In the genomic region with DNA sequence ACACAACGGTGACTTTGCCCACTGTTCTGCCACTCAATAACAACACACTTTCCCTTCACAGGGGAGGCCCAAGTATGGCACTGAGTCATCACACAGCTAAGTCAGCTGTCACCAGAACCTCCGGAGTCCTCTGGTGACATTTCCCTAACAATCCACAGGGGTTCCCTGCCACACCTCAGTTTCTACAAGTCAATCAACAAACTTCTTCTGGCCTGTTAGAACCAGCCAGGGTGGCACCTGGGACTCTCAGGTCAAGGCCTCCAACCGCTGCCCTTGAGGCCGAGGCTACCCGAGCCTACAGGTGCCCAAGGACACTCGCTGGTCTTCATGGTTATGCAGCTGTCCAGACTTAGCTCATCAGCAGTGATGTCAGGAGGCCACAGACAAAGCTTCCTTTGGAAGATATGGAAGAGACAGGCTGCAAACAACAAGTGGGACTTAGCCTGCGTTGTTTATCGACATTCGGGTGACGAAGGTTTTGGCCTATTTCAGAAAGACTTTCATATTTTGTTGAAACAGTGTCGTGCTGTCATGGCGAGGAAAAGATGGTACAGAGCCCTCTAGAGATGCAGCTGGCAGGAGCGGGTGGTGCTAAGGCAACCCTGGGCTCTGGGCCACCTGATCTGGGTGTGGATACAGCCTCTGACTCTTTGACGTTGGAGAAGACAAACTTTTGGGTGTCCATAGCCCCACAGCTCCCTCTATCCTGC, we compare ENCODE assay signal across 40 mouse cellular contexts. TPM values are rescaled to one million over a fixed set of nuclear protein-coding genes. Genes with fewer than 3 reads are reported as not detected.
DNase-seq lines count a peak whose midpoint lies in the region.
"Had no signal": no experiment of that assay in that cellular context is flagged by ENCODE, and none has a peak within 500 bp of the region (broad histone marks: within the 10 kb centered on the region; RNA-seq: fewer than 3 reads in every experiment).

No protein-coding gene starts in this region.

- peak; percentile 25 for DNase-seq in adrenal gland, adult 2 months
- DNase-seq in adrenal gland, postnatal 4 days (ENCODE audit: low spot score in 2 of 2), result no peak
- DNase-seq in layer of hippocampus, adult 8-10 months (ENCODE audit: low spot score in 2 of 2), result peak; percentile 52 to 61
- no peak for DNase-seq in layer of hippocampus, postnatal 25 days (ENCODE audit: extremely low spot score in 1 of 2, low spot score in 1 of 2)
- peak; percentile 12 for DNase-seq in right cerebral cortex, adult 18-20 months
- DNase-seq in right cerebral cortex, postnatal 25 days, result no peak
- DNase-seq in telencephalon, adult 2 months (ENCODE audit: low read depth, low spot score), result peak; percentile 78
- DNase-seq in embryo, embryonic 11 days, result no peak
- DNase-seq: adrenal gland, postnatal 25 days; cerebellum, adult 9-10 months; cerebellum, postnatal 36 days; heart, postnatal 14 days; kidney, adult 11 months; liver, embryonic 13.5 days; lung, adult 18-20 months; lung, postnatal 4 days; right cerebral cortex, postnatal 4 days; thymus, postnatal 14 days had no signal

RNA-seq across cellular contexts. Expression of a gene that starts 3.0 kb away (rescaled TPM):
- total RNA-seq in adrenal gland, adult 2 months (2021), result not detected
- polyA plus RNA-seq in adrenal gland, adult 2 months (2012; rRNA removed), result not detected in 2 replicates
- not detected for total RNA-seq in adrenal gland, postnatal 4 days (2021)
- 10 to 100 TPM in 3 of 4 experiments, 1 to 10 TPM in 1; 9.9 to 20.3 (median 15.4) TPM for total RNA-seq in layer of hippocampus, adult 8-10 months (2022)
- 10 to 100 TPM; 20.0 to 22.9 TPM for total RNA-seq in layer of hippocampus, postnatal 25 days (2021)
- total RNA-seq: adrenal gland, postnatal 25 days; CH12.LX; gastrocnemius, adult 8-10 months; gastrocnemius, postnatal 4 days; heart, adult 8-10 months; heart, postnatal 14 days; neutrophil, adult 5-6 weeks had no signal
- polyA plus RNA-seq: C2C12; embryonic facial prominence, embryonic 13.5 days; forebrain, embryonic 10.5 days; forebrain, embryonic 16.5 days; G1E; hindbrain, embryonic 10.5 days; hindbrain, embryonic 15.5 days; inflammation-experienced regulatory T-cells, adult 6 months; kidney, embryonic 14.5 days; limb, embryonic 10.5 days; limb, embryonic 15.5 days; liver, embryonic 13.5 days; midbrain, embryonic 16.5 days; neural tube, embryonic 11.5 days; stomach, embryonic 14.5 days had no signal

RNA-seq across cellular contexts. Expression of a gene that starts 44.8 kb away (rescaled TPM):
- total RNA-seq in adrenal gland, adult 2 months (2021), result not detected
- not detected in 2 replicates for polyA plus RNA-seq in adrenal gland, adult 2 months (2012; rRNA removed)
- total RNA-seq in adrenal gland, postnatal 4 days (2021), result not detected
- total RNA-seq in layer of hippocampus, adult 8-10 months (2022), result under 1 TPM in 1 of 4 experiments, not detected in 3; 0.23 TPM
- not detected for total RNA-seq in layer of hippocampus, postnatal 25 days (2021)
- total RNA-seq: adrenal gland, postnatal 25 days; G1E; heart, adult 8-10 months; layer of hippocampus, postnatal 36 days; neutrophil, adult 5-6 weeks had no signal
- polyA plus RNA-seq: C2C12; embryonic facial prominence, embryonic 13.5 days; forebrain, embryonic 10.5 days; forebrain, embryonic 16.5 days; G1E; heart, embryonic 14.5 days; hindbrain, embryonic 10.5 days; hindbrain, embryonic 15.5 days; limb, embryonic 10.5 days; limb, embryonic 15.5 days; lung, postnatal 0 days; stomach, embryonic 14.5 days had no signal

Comparison
In these comparisons a context has a peak if more than half of its experiments do, and no peak if none do; other contexts are left out.
1. DNase-seq: peak in adrenal gland, adult 2 months (single experiment), layer of hippocampus, adult 8-10 months (2 of 2), right cerebral cortex, adult 18-20 months (single experiment) and telencephalon, adult 2 months (single experiment); none in adrenal gland, postnatal 4 days (0 of 2), layer of hippocampus, postnatal 25 days (0 of 2), right cerebral cortex, postnatal 25 days (single experiment) and embryo, embryonic 11 days (single experiment).
2. RNA of a gene that starts 3.0 kb away (total RNA-seq): 20.0 to 22.9 TPM in layer of hippocampus, postnatal 25 days and 9.9 to 20.3 TPM in layer of hippocampus, adult 8-10 months; not detected in adrenal gland, postnatal 4 days and not detected in adrenal gland, adult 2 months; every median in the first group is over 10 times any median in the second.